Mouse (Mus musculus) kidney, adult 2 months (tissue): ENCODE data around the gene Irak1bp1.

Experiments used
- CTCF ChIP-seq: fragments of 200-500 bp; conservative IDR thresholded peaks from 2 replicates; pipeline ENCODE4 v1.5.1; 2011; ENCODE audit warnings: low read depth, mild to moderate bottlenecking, control low read depth, low read length, moderate library complexity, mixed read lengths; ENCODE audit not compliant: insufficient read depth, insufficient read length
- POLR2A ChIP-seq: fragments of 200-500 bp; IDR thresholded peaks from one replicate; pipeline ENCODE4 v1.6.1; 2011; ENCODE audit warnings: low read depth, low read length, control low read depth

GRCm38 (mm10) chr9:82854973-82855614 is 25.8 kb downstream of the Irak1bp1 start:
- TF ChIP-seq CTCF, result no peak
- no peak for TF ChIP-seq POLR2A
